Mouse (Mus musculus): ENCODE results near the gene Cpxm2. TPM values are rescaled to one million over a fixed set of nuclear protein-coding genes. Genes with fewer than 3 reads are reported as not detected.

Gene Cpxm2
- polyA plus RNA-seq, 1 experiment = not detected

GRCm38 (mm10) chr7:132088606-132089005 lies 65.9 kb downstream of the Cpxm2 start:
- Histone ChIP-seq H3K4me1 (ENCODE audit: control insufficient read depth, insufficient read depth, low read length) (no peaks in the 10 kb centered on the region), H3K27ac (ENCODE audit: control insufficient read depth, insufficient read depth, low read depth, low read length, poor library complexity) (no peak overlapping the region), H3K4me3 (replicated peaks; ENCODE audit: control insufficient read depth, low read depth, low read length) (no peak overlapping the region)
- TF ChIP-seq CTCF (IDR thresholded peaks at IDR 0.05; ENCODE audit: control insufficient read depth, insufficient read depth, low read length) (no peak), POLR2A (IDR thresholded peaks at IDR 0.05; ENCODE audit: borderline replicate concordance, control insufficient read depth, low read depth, low read length) (no peak)
- WGBS = 66% methylated on average over 6 of the region's 6 CpGs

GRCm38 (mm10) chr7:132088181-132088580 lies 66.4 kb downstream of the Cpxm2 start:
- TF ChIP-seq POLR2A (IDR thresholded peaks at IDR 0.05; ENCODE audit: borderline replicate concordance, control insufficient read depth, low read depth, low read length) = no peak
- Histone ChIP-seq H3K4me3 (replicated peaks; ENCODE audit: control insufficient read depth, low read depth, low read length) (no peak overlapping the region), H3K4me1 (ENCODE audit: control insufficient read depth, insufficient read depth, low read length) (no peaks in the 10 kb centered on the region), H3K27ac (ENCODE audit: control insufficient read depth, insufficient read depth, low read depth, low read length, poor library complexity) (no peak overlapping the region)
- WGBS = 54% methylated on average over 4 of the region's 4 CpGs

GRCm38 (mm10) chr7:132075825-132076224 lies 78.7 kb downstream of the Cpxm2 start:
- 75% methylated on average over 1 of the region's 1 CpGs for WGBS
- Histone ChIP-seq H3K4me3 (replicated peaks; ENCODE audit: control insufficient read depth, low read depth, low read length) (no peak overlapping the region), H3K4me1 (ENCODE audit: control insufficient read depth, insufficient read depth, low read length) (no peaks in the 10 kb centered on the region), H3K27ac (ENCODE audit: control insufficient read depth, insufficient read depth, low read depth, low read length, poor library complexity) (no peak overlapping the region)
- TF ChIP-seq CTCF (IDR thresholded peaks at IDR 0.05; ENCODE audit: control insufficient read depth, insufficient read depth, low read length) (no peak), POLR2A (IDR thresholded peaks at IDR 0.05; ENCODE audit: borderline replicate concordance, control insufficient read depth, low read depth, low read length) (no peak)

- WGBS = 52% methylated on average over 3 of the region's 3 CpGs
- no peak overlapping the region for H3K27ac ChIP-seq (ENCODE audit: control insufficient read depth, insufficient read depth, low read depth, low read length, poor library complexity)
- TF ChIP-seq POLR2A (IDR thresholded peaks at IDR 0.05; ENCODE audit: borderline replicate concordance, control insufficient read depth, low read depth, low read length) = no peak
- no peak for TF ChIP-seq CTCF (IDR thresholded peaks at IDR 0.05; ENCODE audit: control insufficient read depth, insufficient read depth, low read length)
- H3K4me3 ChIP-seq (replicated peaks; ENCODE audit: control insufficient read depth, low read depth, low read length) = no peak overlapping the region
- H3K4me1 ChIP-seq (ENCODE audit: control insufficient read depth, insufficient read depth, low read length) = no peaks in the 10 kb centered on the region
Observed at GRCm38 (mm10) chr7:132074503-132074902, 80.0 kb downstream of the Cpxm2 start.

- TF ChIP-seq POLR2A (IDR thresholded peaks at IDR 0.05; ENCODE audit: borderline replicate concordance, control insufficient read depth, low read depth, low read length) (no peak), CTCF (IDR thresholded peaks at IDR 0.05; ENCODE audit: control insufficient read depth, insufficient read depth, low read length) (no peak)
- Histone ChIP-seq H3K4me3 (replicated peaks; ENCODE audit: control insufficient read depth, low read depth, low read length) (no peak overlapping the region), H3K4me1 (ENCODE audit: control insufficient read depth, insufficient read depth, low read length) (no peaks in the 10 kb centered on the region), H3K27ac (ENCODE audit: control insufficient read depth, insufficient read depth, low read depth, low read length, poor library complexity) (no peak overlapping the region)
- 76% methylated on average over 6 of the region's 6 CpGs for WGBS
Observed at GRCm38 (mm10) chr7:132070877-132071625, 83.5 kb downstream of the Cpxm2 start.

GRCm38 (mm10) chr7:132067951-132068350 lies 86.6 kb downstream of the Cpxm2 start:
- H3K4me1 ChIP-seq (ENCODE audit: control insufficient read depth, insufficient read depth, low read length) = no peaks in the 10 kb centered on the region
- H3K4me3 ChIP-seq (replicated peaks; ENCODE audit: control insufficient read depth, low read depth, low read length) = no peak overlapping the region
- 72% methylated on average over 5 of the region's 5 CpGs for WGBS
- TF ChIP-seq POLR2A (IDR thresholded peaks at IDR 0.05; ENCODE audit: borderline replicate concordance, control insufficient read depth, low read depth, low read length) = no peak
- no peak for TF ChIP-seq CTCF (IDR thresholded peaks at IDR 0.05; ENCODE audit: control insufficient read depth, insufficient read depth, low read length)
- no peak overlapping the region for H3K27ac ChIP-seq (ENCODE audit: control insufficient read depth, insufficient read depth, low read depth, low read length, poor library complexity)

- TF ChIP-seq CTCF (IDR thresholded peaks at IDR 0.05; ENCODE audit: control insufficient read depth, insufficient read depth, low read length) (no peak), POLR2A (IDR thresholded peaks at IDR 0.05; ENCODE audit: borderline replicate concordance, control insufficient read depth, low read depth, low read length) (no peak)
- Histone ChIP-seq H3K4me3 (replicated peaks; ENCODE audit: control insufficient read depth, low read depth, low read length) (no peak overlapping the region), H3K27ac (ENCODE audit: control insufficient read depth, insufficient read depth, low read depth, low read length, poor library complexity) (no peak overlapping the region), H3K4me1 (ENCODE audit: control insufficient read depth, insufficient read depth, low read length) (no peaks in the 10 kb centered on the region)
- 80% methylated on average over 5 of the region's 5 CpGs for WGBS
Observed at GRCm38 (mm10) chr7:132067511-132067910, 87.0 kb downstream of the Cpxm2 start.

GRCm38 (mm10) chr7:132060116-132060515 lies 94.4 kb downstream of the Cpxm2 start:
- TF ChIP-seq POLR2A (IDR thresholded peaks at IDR 0.05; ENCODE audit: borderline replicate concordance, control insufficient read depth, low read depth, low read length) = no peak
- no peak for TF ChIP-seq CTCF (IDR thresholded peaks at IDR 0.05; ENCODE audit: control insufficient read depth, insufficient read depth, low read length)
- WGBS = 75% methylated on average over 7 of the region's 7 CpGs
- Histone ChIP-seq H3K27ac (ENCODE audit: control insufficient read depth, insufficient read depth, low read depth, low read length, poor library complexity) (no peak overlapping the region), H3K4me1 (ENCODE audit: control insufficient read depth, insufficient read depth, low read length) (no peaks in the 10 kb centered on the region), H3K4me3 (replicated peaks; ENCODE audit: control insufficient read depth, low read depth, low read length) (no peak overlapping the region)

GRCm38 (mm10) chr7:132056565-132056964 lies 98.0 kb downstream of the Cpxm2 start:
- WGBS = 82% methylated on average over 7 of the region's 7 CpGs
- Histone ChIP-seq H3K4me3 (replicated peaks; ENCODE audit: control insufficient read depth, low read depth, low read length) (no peak overlapping the region), H3K4me1 (ENCODE audit: control insufficient read depth, insufficient read depth, low read length) (no peaks in the 10 kb centered on the region), H3K27ac (ENCODE audit: control insufficient read depth, insufficient read depth, low read depth, low read length, poor library complexity) (no peak overlapping the region)
- TF ChIP-seq CTCF (IDR thresholded peaks at IDR 0.05; ENCODE audit: control insufficient read depth, insufficient read depth, low read length) = no peak
- no peak for TF ChIP-seq POLR2A (IDR thresholded peaks at IDR 0.05; ENCODE audit: borderline replicate concordance, control insufficient read depth, low read depth, low read length)
